Mouse (Mus musculus) heart, embryonic 14.5 days (tissue): ENCODE measurements at regions not wholly inside any gene's neighbourhood (a gene's known extent, or its start where the extent isn't known, plus 50 kb on each side); places are given as distances from the start of the nearest gene placed in this dataset.
A peak's percentile ranks its signal among the peaks of the same experiment; 100 is the strongest.

Experiments
- ATAC-seq: fragments of 200-750 bp; cut with Nextera tagmentation; 2 replicates; pipeline ENCODE4 v1.8.0; 2017; ENCODE audit warnings: low read depth, moderate TSS enrichment; ENCODE audit not compliant: insufficient number of reproducible peaks, insufficient read depth, low FRiP score
- H3K27ac ChIP-seq, 2 experiments: fragments of 200-500 bp in 1 of 2; fragments of 300-500 bp in 1 of 2; sonication (generic) in 1 of 2; replicated peaks in 1 of 2; 2 replicates each; pipeline ENCODE4 v1.5.1; 2012 to 2014; ENCODE audit warnings: low read depth in 2 of 2, low read length in 2 of 2, control low read depth in 1 of 2, mild to moderate bottlenecking in 1 of 2, mixed read lengths in 1 of 2; ENCODE audit not compliant: control insufficient read depth in 1 of 2, insufficient read depth in 1 of 2
- H3K27me3 ChIP-seq: fragments of 300-500 bp; sonication (generic); 2 replicates; pipeline ENCODE4 v1.6.1; 2014; ENCODE audit warnings: mild to moderate bottlenecking, low read length, control low read depth; ENCODE audit not compliant: control insufficient read depth, insufficient read depth
- H3K36me3 ChIP-seq: fragments of 300-500 bp; sonication (generic); 2 replicates; pipeline ENCODE4 v1.6.1; 2014; ENCODE audit warnings: mild to moderate bottlenecking, control low read depth, low read length, mixed read lengths; ENCODE audit not compliant: control insufficient read depth, insufficient read depth
- H3K4me1 ChIP-seq, 2 experiments: fragments of 200-500 bp in 1 of 2; fragments of 300-500 bp in 1 of 2; sonication (generic) in 1 of 2; 2 replicates each; pipeline ENCODE4 v1.6.1; 2012 to 2014; ENCODE audit warnings: low read length in 2 of 2, control low read depth in 1 of 2, mixed read lengths in 1 of 2; ENCODE audit not compliant: control insufficient read depth in 2 of 2, insufficient read depth in 2 of 2
- H3K4me2 ChIP-seq: fragments of 300-500 bp; sonication (generic); 2 replicates; pipeline ENCODE4 v1.6.1; 2014; ENCODE audit warnings: mild to moderate bottlenecking, low read length
- H3K4me3 ChIP-seq, 2 experiments: fragments of 200-500 bp in 1 of 2; fragments of 300-500 bp in 1 of 2; sonication (generic) in 1 of 2; 2 replicates each; pipeline ENCODE4 v1.5.1; 2012 to 2014; ENCODE audit warnings: low read length in 2 of 2, mild to moderate bottlenecking in 2 of 2, control low read depth in 1 of 2, low read depth in 1 of 2, moderate library complexity in 1 of 2; ENCODE audit not compliant: control insufficient read depth in 1 of 2, insufficient read depth in 1 of 2
- H3K9ac ChIP-seq: fragments of 300-500 bp; sonication (generic); 2 replicates; pipeline ENCODE4 v1.6.1; 2014; ENCODE audit warnings: mild to moderate bottlenecking, low read length
- H3K9me3 ChIP-seq: fragments of 300-500 bp; sonication (generic); 2 replicates; pipeline ENCODE4 v1.6.1; 2016; ENCODE audit warnings: low read length, control low read depth; ENCODE audit not compliant: control insufficient read depth
- WGBS: fragments of 180-500 bp; shearing (Covaris S2); extraction: QIAGEN DNeasy Blood & Tissue Kit; methylation state at CpG from one replicate; pipeline ENCODE4 v1.1.7; 2014; 5-methylcytosine and 5-hydroxymethylcytosine counted together

DNA sequence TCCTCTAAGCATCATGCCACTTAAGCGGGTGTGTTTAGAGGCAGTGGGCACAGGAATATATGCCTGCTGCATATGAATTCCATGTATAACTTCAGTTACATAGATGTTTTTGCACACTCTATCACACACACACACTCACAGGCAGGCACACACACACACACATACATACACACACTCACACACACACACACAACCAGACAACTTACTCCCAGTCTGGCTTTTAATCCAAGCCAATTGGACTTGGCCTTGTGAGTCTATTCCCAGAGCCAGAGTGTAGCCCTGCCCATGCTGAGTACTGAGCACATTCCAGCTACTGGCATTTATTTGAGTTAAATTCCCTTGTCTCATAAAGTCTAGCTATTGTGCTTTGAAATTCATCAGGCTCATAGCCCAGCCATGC is 357.7 kb downstream of the Lmx1a start:
- no peak overlapping the region for H3K9ac ChIP-seq
- 95% methylated on average over 1 of the region's 1 CpGs for WGBS
- H3K4me1 ChIP-seq = no peaks in the 10 kb centered on the region; a peak in 1 of 4 replicates
- no peaks in the 10 kb centered on the region for H3K27me3 ChIP-seq
- H3K4me2 ChIP-seq = no peak overlapping the region
- H3K36me3 ChIP-seq = no peaks in the 10 kb centered on the region
- no peaks in the 10 kb centered on the region for H3K9me3 ChIP-seq
- no peak overlapping the region for H3K27ac ChIP-seq
- no peak for ATAC-seq
- no peak overlapping the region for H3K4me3 ChIP-seq

DNA sequence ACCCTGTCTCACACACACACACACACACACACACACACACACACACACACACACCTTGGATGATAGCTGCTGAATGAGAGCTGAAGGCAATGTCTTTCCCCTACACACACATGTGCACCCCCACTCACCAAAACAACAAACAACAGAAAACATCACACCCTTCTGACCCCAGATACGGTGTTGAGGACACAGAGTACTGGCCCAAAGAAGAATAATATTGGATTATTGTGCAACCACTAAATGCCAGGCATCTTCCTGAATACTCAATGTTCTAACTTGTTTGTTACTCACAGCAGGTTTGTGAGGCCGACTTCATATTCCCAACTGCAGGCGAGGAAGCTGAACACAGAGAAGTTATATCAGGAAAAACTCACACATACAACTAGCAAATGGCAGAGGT is 360.9 kb downstream of the Lmx1a start:
- no peaks in the 10 kb centered on the region for H3K27me3 ChIP-seq
- no peaks in the 10 kb centered on the region for H3K9me3 ChIP-seq
- H3K4me1 ChIP-seq = no peaks in the 10 kb centered on the region; a peak in 1 of 4 replicates
- no peak overlapping the region for H3K4me3 ChIP-seq
- ATAC-seq = no peak
- no peak overlapping the region for H3K4me2 ChIP-seq
- H3K36me3 ChIP-seq = no peaks in the 10 kb centered on the region
- no peak overlapping the region for H3K9ac ChIP-seq
- WGBS = 87% methylated on average over 3 of the region's 3 CpGs
- no peak overlapping the region for H3K27ac ChIP-seq

DNA sequence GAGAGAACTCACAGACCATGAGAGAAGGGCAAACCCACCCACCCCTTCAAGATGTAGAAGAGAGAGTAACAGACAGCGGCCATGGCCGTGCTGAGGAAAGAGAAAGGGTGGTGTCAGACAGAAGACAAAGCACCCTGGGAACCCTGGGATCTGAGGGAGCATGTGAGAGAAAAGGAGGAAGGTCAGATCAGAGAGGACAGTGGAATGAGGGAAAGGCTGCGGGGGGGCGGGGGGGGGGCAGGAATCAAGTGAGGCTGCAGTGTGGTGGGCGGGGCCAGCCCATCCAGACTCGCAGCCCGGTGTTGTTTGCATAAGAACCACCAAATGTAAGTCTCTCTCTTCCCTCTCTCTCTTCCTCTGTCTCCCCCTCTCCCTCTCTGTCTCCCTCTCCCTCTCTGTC is 367.4 kb downstream of the Lmx1a start:
- H3K9me3 ChIP-seq = no peaks in the 10 kb centered on the region
- no peak overlapping the region for H3K4me3 ChIP-seq
- H3K9ac ChIP-seq = no peak overlapping the region
- no peak overlapping the region for H3K27ac ChIP-seq
- H3K27me3 ChIP-seq = no peaks in the 10 kb centered on the region
- H3K4me2 ChIP-seq = peak overlapping the region; percentile 42
- H3K4me1 ChIP-seq = no peaks in the 10 kb centered on the region; a peak in 1 of 4 replicates
- WGBS = 15% methylated on average over 6 of the region's 7 CpGs
- H3K36me3 ChIP-seq = no peaks in the 10 kb centered on the region
- ATAC-seq = no peak

DNA sequence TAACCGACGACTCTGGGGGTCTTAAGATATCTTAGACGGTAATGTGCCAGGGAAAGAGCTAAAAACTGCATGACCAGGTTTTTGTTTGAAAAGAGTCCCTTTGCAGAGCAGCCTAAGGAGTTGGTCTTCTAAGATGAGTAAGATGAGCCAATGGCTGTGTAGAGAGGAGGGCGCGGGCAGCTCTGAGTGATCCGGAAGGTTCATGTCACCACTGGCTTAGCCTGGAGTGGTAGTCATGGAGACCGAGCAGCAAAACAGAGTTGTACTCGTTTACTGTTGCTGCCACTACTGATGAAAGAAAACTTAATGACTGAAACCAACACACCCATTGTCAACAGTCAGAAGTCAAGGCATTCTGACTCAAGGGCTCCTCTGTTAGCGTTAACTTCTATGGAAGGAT is 368.4 kb downstream of the Lmx1a start:
- ATAC-seq = no peak

DNA sequence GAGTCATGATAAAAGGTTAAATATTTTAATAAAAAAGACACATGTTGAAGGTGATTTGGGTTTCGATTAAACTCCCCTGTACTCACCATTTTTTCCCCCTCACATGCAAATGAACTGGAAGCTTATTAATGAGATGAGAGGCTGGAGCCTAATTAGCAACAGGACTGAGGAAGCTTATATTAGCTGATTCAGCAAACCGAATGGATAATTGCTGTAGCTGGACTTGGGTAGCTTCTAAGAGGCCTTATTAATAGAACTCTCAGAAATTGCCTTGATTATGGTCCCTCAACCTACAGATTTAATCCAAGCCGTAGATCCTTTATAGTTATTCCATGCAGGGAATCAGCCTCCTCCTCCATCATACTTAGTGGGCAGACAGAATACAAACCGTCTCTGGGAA is 369.7 kb downstream of the Lmx1a start:
- Histone ChIP-seq H3K4me2 (no peak overlapping the region), H3K9ac (no peak overlapping the region), H3K4me1 (no peaks in the 10 kb centered on the region; a peak in 1 of 4 replicates), H3K27ac (no peak overlapping the region), H3K9me3 (no peaks in the 10 kb centered on the region), H3K36me3 (no peaks in the 10 kb centered on the region), H3K27me3 (no peaks in the 10 kb centered on the region), H3K4me3 (no peak overlapping the region)
- no peak for ATAC-seq
- WGBS = 79% methylated on average over 4 of the region's 4 CpGs

More for the DNA sequence above, 368.4 kb downstream of the Lmx1a start:
- Histone ChIP-seq H3K4me3 (no peak overlapping the region), H3K4me1 (no peaks in the 10 kb centered on the region; a peak in 1 of 4 replicates), H3K9ac (no peak overlapping the region), H3K36me3 (no peaks in the 10 kb centered on the region), H3K4me2 (no peak overlapping the region), H3K27me3 (no peaks in the 10 kb centered on the region), H3K27ac (no peak overlapping the region), H3K9me3 (no peaks in the 10 kb centered on the region)
- WGBS = 26% methylated on average over 9 of the region's 9 CpGs

DNA sequence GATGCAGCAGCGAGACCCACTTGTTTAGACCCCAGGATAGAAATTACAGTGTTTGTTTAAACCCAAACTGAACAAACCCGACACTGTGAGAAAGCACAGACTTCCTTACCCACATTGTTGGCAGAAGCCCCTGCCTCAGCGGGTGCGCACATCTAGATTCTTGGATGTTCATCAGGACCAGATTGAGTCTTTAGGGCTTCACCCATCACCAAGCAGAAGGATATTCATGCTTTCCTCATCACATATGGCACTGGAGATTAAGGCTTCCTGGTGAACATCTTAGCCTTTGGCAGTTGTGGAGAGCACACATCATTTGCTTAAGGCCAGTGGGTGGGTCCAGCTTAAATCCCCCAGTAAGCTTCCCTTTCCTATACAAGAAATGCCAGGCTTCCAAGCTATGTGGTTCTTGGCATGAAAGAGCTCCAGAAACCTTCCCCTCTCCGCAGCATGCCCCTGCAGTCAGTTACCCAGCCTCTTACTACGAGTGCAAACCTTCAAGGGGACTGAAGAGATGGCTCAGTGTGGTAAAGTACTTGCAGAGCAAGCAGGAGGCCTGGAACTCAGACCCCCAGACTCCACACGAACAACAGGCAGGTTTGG is 367.9 kb downstream of the Pbx1 start:
- Histone ChIP-seq H3K9me3 (no peaks in the 10 kb centered on the region), H3K4me1 (no peaks in the 10 kb centered on the region), H3K27me3 (no peaks in the 10 kb centered on the region), H3K27ac (no peak overlapping the region), H3K36me3 (no peaks in the 10 kb centered on the region), H3K4me3 (no peak overlapping the region), H3K4me2 (no peak overlapping the region), H3K9ac (no peak overlapping the region)
- WGBS = 74% methylated on average over 7 of the region's 7 CpGs
- no peak for ATAC-seq

DNA sequence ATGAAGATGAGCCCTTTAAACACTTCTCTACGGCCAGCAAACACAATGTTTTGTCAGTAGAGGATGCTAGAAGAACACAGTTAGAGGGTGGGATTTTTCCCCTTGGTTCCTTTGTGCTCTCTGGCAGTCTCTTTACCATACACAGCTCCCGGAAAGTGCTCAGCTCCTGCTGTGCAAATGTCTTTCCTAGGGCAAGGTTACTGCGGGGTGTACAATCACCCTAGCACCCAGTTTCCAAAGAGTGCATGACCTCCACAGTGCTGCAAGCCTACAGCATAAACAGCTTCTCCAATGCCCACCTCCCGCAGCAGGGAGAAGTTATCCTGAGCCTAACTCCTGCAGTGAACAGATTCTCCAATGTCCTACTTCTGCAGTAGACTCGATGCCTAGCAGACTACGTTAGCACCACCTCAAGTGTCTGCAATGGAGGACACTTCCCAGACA is 366.4 kb downstream of the Pbx1 start:
- H3K27me3 ChIP-seq = no peaks in the 10 kb centered on the region
- no peak for ATAC-seq
- H3K36me3 ChIP-seq = no peaks in the 10 kb centered on the region
- H3K9me3 ChIP-seq = no peaks in the 10 kb centered on the region
- no peak overlapping the region for H3K27ac ChIP-seq
- no peak overlapping the region for H3K4me3 ChIP-seq
- H3K4me1 ChIP-seq = no peaks in the 10 kb centered on the region
- 50% methylated on average over 6 of the region's 6 CpGs for WGBS
- H3K9ac ChIP-seq = no peak overlapping the region
- no peak overlapping the region for H3K4me2 ChIP-seq

DNA sequence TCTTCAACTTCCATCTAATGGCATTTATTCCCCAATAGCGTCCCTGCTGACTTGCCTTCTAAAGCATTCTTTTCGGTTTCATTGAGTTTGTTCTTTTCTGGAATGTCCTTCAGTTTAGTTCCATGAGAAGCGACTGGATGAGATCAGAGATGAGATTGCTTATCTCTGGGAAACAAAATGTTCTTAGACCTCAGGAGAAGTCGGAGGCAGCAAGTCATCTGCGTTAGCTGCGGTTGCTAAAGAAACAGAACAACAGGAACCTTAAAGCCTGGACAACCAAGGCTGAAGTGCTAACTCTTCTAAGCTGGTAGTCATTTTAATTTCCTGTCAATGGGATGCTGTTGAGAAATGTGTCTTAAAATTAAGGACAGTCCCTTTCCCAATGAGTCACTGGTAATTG is 365.3 kb downstream of the Pbx1 start:
- Histone ChIP-seq H3K27me3 (no peaks in the 10 kb centered on the region), H3K9ac (no peak overlapping the region), H3K4me3 (no peak overlapping the region), H3K27ac (no peak overlapping the region), H3K36me3 (no peaks in the 10 kb centered on the region), H3K4me1 (no peaks in the 10 kb centered on the region), H3K9me3 (no peaks in the 10 kb centered on the region), H3K4me2 (no peak overlapping the region)
- 62% methylated on average over 6 of the region's 6 CpGs for WGBS
- ATAC-seq = no peak
